Mouse (Mus musculus) midbrain, embryonic 10.5 days (tissue): ENCODE measurements at regions not wholly inside any gene's neighbourhood (a gene's known extent, or its start where the extent isn't known, plus 50 kb on each side); places are given as distances from the start of the nearest gene placed in this dataset.
"Not testable (repeated sequence)": the region's sequence is repeated elsewhere in the genome, so short reads cannot be mapped to it uniquely, and the experiment has no call there.

Experiments used
- DNase-seq: peaks from one replicate; pipeline ENCODE4 v3.0.0-alpha.2; 2017; ENCODE audit warnings: low spot score
- H3K27ac ChIP-seq: fragments of 300-500 bp; sonication (generic); replicated peaks from 2 replicates; pipeline ENCODE4 v1.5.1; 2016; ENCODE audit warnings: mild to moderate bottlenecking
- H3K27me3 ChIP-seq: fragments of 300-500 bp; sonication (generic); 2 replicates; pipeline ENCODE4 v1.6.1; 2016; ENCODE audit warnings: low read depth, mild to moderate bottlenecking; ENCODE audit not compliant: poor library complexity, severe bottlenecking
- H3K36me3 ChIP-seq: fragments of 300-500 bp; sonication (generic); 2 replicates; pipeline ENCODE4 v1.6.1; 2016; ENCODE audit warnings: mild to moderate bottlenecking, moderate library complexity
- H3K4me1 ChIP-seq: fragments of 300-500 bp; sonication (generic); 2 replicates; pipeline ENCODE4 v1.6.1; 2016
- H3K4me3 ChIP-seq: fragments of 300-500 bp; sonication (generic); 2 replicates; pipeline ENCODE4 v1.5.1; 2016; ENCODE audit warnings: mild to moderate bottlenecking, moderate library complexity
- H3K9me3 ChIP-seq: fragments of 300-500 bp; sonication (generic); replicated peaks from 2 replicates; pipeline ENCODE4 v1.6.1; 2016; ENCODE audit warnings: mild to moderate bottlenecking
- WGBS: fragments of 180-500 bp; shearing (Covaris S2); methylation state at CpG from one replicate; pipeline ENCODE4 v1.1.7; 2016; 5-methylcytosine and 5-hydroxymethylcytosine counted together

- not testable (repeated sequence) for H3K27me3 ChIP-seq
- 74% methylated on average over 6 of the region's 6 CpGs for WGBS
These were observed 128.9 kb downstream of the Kap start for GRCm38 (mm10) chr6:133724627-133725026.

GRCm38 (mm10) chr6:133706712-133707111, 146.8 kb downstream of the Kap start:
- 1% methylated on average over 8 of the region's 8 CpGs for WGBS
- H3K27ac ChIP-seq, H3K4me3 ChIP-seq, H3K27me3 ChIP-seq, H3K36me3 ChIP-seq, H3K4me1 ChIP-seq, H3K9me3 ChIP-seq: not testable (repeated sequence)
- peak; percentile 38 for DNase-seq

More at GRCm38 (mm10) chr6:133724627-133725026, 128.9 kb downstream of the Kap start:
- not testable (repeated sequence) for H3K4me3 ChIP-seq, DNase-seq, H3K27ac ChIP-seq, H3K9me3 ChIP-seq, H3K4me1 ChIP-seq, H3K36me3 ChIP-seq

DNA sequence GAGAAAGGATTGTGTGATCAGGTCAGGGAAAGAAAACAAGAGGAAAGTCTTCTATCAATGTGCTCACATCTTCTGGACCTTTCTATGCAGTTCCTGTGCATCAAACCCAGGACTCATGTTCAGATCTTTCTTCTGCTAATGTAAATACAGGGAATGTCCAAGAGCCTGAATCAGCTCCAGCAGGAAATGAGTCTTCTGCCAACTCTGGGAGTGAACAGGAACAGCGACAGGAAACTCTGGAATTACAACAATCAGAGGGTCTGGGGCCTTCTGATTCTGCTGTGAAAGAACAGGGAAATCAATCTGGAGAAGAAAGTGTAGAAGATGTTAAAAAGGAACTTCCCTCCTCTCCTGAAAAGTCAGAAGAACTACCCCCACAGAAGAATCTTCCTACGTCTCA, 151.9 kb downstream of the Kap start:
- 65% methylated on average over 2 of the region's 2 CpGs for WGBS
- Histone ChIP-seq H3K4me1 (no peaks in the 10 kb centered on the region), H3K4me3 (no peak overlapping the region), H3K27ac (no peak overlapping the region), H3K36me3 (no peaks in the 10 kb centered on the region), H3K27me3 (no peaks in the 10 kb centered on the region), H3K9me3 (no peaks in the 10 kb centered on the region)
- DNase-seq = no peak
